Mouse (Mus musculus) megakaryocyte, embryonic 14.5 days (primary cell): ENCODE measurements around the gene Kcnh1. TPM values are rescaled to one million over a fixed set of nuclear protein-coding genes. Genes with fewer than 3 reads are reported as not detected.

Experiments used
- H3K27me3 ChIP-seq: replicated peaks from 2 replicates; pipeline ENCODE3; 2012; ENCODE audit warnings: inconsistent platforms
- H3K36me3 ChIP-seq: replicated peaks from 2 replicates; pipeline ENCODE3; 2012; ENCODE audit warnings: low read length, inconsistent platforms, mixed read lengths
- H3K4me1 ChIP-seq: 2 replicates; pipeline ENCODE4 v1.6.1; 2012; ENCODE audit warnings: inconsistent platforms
- H3K4me3 ChIP-seq: replicated peaks from 2 replicates; pipeline ENCODE3; 2012; ENCODE audit warnings: moderate library complexity, mild to moderate bottlenecking, inconsistent platforms
- H3K9me3 ChIP-seq: 2 replicates; pipeline ENCODE4 v1.6.1; 2012; ENCODE audit warnings: inconsistent platforms
- FLI1 ChIP-seq: IDR thresholded peaks from 2 replicates; pipeline ENCODE4 v1.6.1; 2012; ENCODE audit warnings: low read length, inconsistent platforms, mixed read lengths
- GATA1 ChIP-seq: IDR thresholded peaks from 3 replicates; pipeline ENCODE4 v1.6.1; 2012; ENCODE audit warnings: mixed read lengths, low read length, inconsistent platforms, borderline replicate concordance
- polyA plus RNA-seq: library from polyadenylated mRNA; stranded (reverse); fragments of >175 nt; gene quantifications from 2 replicates; pipeline ENCODE4 v1.2.3, GENCODE M21; 2012; ENCODE audit warnings: low replicate concordance; ENCODE audit not compliant: insufficient read depth

The Kcnh1 gene
- polyA plus RNA-seq, 1 experiment = not detected

DNA sequence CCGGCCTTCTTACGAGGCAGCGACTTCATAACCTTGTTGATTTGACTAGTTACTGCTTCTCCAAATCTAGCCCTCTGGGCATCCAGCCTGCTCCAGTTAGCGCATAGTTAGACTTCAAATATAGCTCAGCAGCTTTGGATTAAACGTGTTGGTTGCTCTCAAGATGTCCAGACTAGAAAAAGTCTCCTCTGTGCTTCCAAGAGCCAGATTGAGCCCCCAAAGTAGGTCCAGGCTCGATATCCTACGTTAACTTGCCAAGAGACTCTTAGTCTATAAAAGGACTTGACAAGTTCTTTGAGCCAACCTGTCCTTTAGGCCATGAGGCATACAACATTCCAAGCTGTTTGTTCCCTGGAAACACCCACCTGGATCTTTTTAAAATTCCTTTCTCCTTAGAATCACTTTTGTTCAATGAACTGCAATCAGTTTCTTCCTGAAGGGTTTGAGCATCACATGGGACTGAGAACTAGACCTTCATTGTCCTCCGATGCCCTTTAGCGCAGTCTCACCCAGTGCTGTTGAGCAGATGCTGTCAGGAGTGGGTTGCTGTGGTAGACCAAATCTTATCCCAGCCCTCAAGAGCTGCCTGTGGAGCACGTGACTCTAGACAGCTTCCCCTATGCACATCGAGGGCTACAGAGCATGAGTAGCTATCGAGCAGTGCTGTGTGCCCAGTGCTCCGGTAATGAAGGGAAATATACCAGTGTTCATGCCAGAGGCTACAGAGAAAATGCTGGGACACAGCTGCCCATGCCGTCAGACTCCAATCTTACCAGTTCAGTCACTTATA lies 231.0 kb downstream of the Kcnh1 start:
- TF ChIP-seq GATA1 (no peak), FLI1 (no peak)
- H3K36me3 ChIP-seq = no peaks in the 10 kb centered on the region
- H3K9me3 ChIP-seq = 0 out of 2 replicates have a peak, but pooled peaks cover 6% of the 10 kb centered on the region
- H3K4me1 ChIP-seq = no peaks in the 10 kb centered on the region
- peaks cover 7% of the 10 kb centered on the region for H3K27me3 ChIP-seq
- H3K4me3 ChIP-seq = no peak overlapping the region

DNA sequence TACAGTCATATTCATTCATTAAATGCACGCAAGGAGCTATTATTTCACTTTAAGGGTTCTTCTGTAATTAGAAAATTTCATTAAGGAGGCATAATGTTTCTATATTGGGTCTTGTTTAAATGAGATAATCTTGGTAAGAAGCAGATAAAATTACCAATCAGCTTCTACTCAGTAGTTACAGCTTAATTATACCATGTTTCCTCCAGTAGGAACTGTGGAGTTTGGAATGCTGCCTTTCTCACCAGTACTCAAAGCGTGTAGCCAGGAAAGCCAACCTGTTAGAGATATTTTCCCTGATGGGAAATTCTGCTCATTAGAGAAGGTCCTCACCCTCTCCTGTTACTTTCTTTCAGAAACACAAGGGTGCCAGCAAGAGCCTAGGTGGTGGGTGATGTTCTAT lies 240.8 kb downstream of the Kcnh1 start:
- Histone ChIP-seq H3K27me3 (peaks cover 2% of the 10 kb centered on the region), H3K4me3 (no peak overlapping the region), H3K9me3 (no peaks in the 10 kb centered on the region), H3K36me3 (no peaks in the 10 kb centered on the region), H3K4me1 (peaks cover 5% of the 10 kb centered on the region; the same call in 1 of the 2 replicates)
- TF ChIP-seq FLI1 (no peak), GATA1 (no peak)

- Histone ChIP-seq H3K27me3 (no peaks in the 10 kb centered on the region), H3K9me3 (no peaks in the 10 kb centered on the region), H3K4me3 (no peak overlapping the region), H3K36me3 (no peaks in the 10 kb centered on the region), H3K4me1 (no peaks in the 10 kb centered on the region)
- TF ChIP-seq FLI1 = no peak
- TF ChIP-seq GATA1 = no peak
Measured at GRCm38 (mm10) chr1:192435503-192435902, 244.9 kb downstream of the Kcnh1 start.

DNA sequence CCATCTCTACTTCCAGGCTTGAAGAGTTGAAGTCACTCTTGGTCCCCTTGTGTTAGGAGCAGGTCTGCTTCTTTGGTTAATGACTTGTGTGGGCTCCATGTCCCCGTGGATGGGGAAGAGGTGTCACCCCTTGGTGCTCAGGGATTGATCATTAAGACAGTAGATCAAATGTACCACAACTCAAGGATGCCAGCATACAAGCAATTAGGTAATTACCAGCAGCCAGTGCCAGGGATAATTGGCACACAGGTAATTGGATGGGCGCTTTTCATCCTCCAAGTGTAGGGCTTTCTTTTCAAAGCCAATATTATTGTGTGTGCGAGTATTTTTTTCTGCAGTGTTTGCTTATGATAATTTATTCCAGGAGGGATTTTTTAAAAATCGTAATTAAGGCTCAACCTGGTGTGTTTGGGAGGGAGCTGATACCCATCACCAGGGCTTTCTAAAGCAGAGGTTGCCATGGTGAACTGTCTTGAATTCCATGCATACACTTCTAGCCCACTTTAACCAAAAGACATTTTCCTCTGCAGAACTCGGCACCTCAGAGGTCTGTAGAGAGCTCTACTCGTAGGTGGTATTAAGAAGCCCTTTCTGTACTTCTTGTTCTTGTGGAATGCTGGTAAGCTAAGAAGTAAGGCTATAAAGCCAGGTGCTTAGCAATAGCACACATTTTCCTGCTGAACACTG lies 248.7 kb downstream of the Kcnh1 start:
- TF ChIP-seq GATA1 (no peak), FLI1 (no peak)
- Histone ChIP-seq H3K4me3 (no peak overlapping the region), H3K27me3 (peaks cover 2% of the 10 kb centered on the region)

DNA sequence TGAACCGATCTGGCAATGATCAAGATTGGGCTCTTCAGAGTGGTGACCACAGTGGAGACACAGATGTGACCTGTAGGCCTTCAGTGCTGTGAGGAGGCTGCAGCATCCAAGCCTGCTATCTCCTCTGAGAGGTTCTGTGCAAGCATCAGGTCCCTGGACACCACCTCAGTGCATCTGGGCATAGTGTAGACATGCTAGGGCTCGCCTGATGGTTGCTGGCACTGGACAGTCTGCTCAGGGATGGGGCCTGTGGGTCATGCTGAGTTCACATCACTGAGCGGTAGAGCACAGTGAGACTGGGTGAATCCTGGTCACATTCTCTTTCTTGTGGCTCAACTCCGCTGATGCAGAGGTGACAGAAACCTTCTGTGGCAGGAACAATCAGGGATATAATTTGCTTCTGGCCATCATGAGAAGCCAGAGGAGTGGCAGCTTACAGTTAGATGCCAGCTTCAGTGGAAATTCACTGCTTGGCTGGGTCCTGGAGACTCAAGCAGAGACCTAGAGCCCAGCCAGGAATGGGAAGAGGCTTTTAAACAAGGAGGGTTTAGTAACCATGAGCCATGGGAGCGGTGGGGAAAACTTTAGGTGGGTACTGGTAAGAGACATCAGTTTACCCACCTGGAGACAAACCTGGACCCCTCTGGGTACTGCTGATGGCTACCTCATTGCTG lies 252.3 kb downstream of the Kcnh1 start:
- Histone ChIP-seq H3K9me3 (no peaks in the 10 kb centered on the region), H3K4me1 (peaks cover 3% of the 10 kb centered on the region; the same call in 1 of the 2 replicates), H3K27me3 (peaks cover 5% of the 10 kb centered on the region), H3K36me3 (no peaks in the 10 kb centered on the region), H3K4me3 (peak overlapping the region; percentile 6)
- TF ChIP-seq GATA1 (no peak), FLI1 (no peak)

More for the DNA sequence above, 248.7 kb downstream of the Kcnh1 start:
- Histone ChIP-seq H3K4me1 (no peaks in the 10 kb centered on the region), H3K9me3 (no peaks in the 10 kb centered on the region), H3K36me3 (no peaks in the 10 kb centered on the region)

GRCm38 (mm10) chr1:192443998-192444657 lies 253.6 kb downstream of the Kcnh1 start:
- TF ChIP-seq FLI1 (no peak), GATA1 (no peak)
- no peak overlapping the region for H3K4me3 ChIP-seq
- H3K9me3 ChIP-seq = no peaks in the 10 kb centered on the region
- H3K27me3 ChIP-seq = peaks cover 7% of the 10 kb centered on the region
- H3K36me3 ChIP-seq = no peaks in the 10 kb centered on the region
- H3K4me1 ChIP-seq = peaks cover 3% of the 10 kb centered on the region; the same call in 1 of the 2 replicates

- Histone ChIP-seq H3K4me3 (no peak overlapping the region), H3K27me3 (peaks cover 7% of the 10 kb centered on the region), H3K9me3 (no peaks in the 10 kb centered on the region), H3K36me3 (no peaks in the 10 kb centered on the region), H3K4me1 (peaks cover 3% of the 10 kb centered on the region; the same call in 1 of the 2 replicates)
- TF ChIP-seq FLI1 (no peak), GATA1 (no peak)
Measured at GRCm38 (mm10) chr1:192444658-192445447, 254.3 kb downstream of the Kcnh1 start.

DNA sequence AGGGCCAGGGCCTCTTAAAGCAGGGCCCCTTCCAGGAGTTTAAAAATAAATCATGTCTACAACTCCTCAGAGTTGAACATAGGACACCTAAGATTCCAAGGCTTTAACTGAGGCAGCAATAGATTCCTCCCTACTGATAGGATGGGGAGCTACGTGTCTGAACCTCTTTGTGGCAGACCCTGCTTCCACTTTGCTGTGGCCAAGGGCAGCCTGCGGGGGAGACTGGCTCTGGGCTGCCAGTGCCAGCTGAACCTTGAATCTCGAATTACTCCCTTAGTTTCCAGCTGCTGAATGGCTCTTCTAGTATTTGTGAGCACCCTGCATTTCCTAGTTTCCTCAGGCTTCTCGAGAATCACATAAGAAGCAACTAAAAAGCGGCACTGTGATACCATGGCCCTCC lies 255.6 kb downstream of the Kcnh1 start:
- no peaks in the 10 kb centered on the region for H3K36me3 ChIP-seq
- no peak overlapping the region for H3K4me3 ChIP-seq
- TF ChIP-seq FLI1 (no peak), GATA1 (no peak)
- H3K4me1 ChIP-seq = peaks cover 3% of the 10 kb centered on the region; the same call in 1 of the 2 replicates
- no peaks in the 10 kb centered on the region for H3K9me3 ChIP-seq
- peaks cover 7% of the 10 kb centered on the region for H3K27me3 ChIP-seq

- H3K36me3 ChIP-seq = no peaks in the 10 kb centered on the region
- H3K4me3 ChIP-seq = no peak overlapping the region
- peaks cover 3% of the 10 kb centered on the region; the same call in 1 of the 2 replicates for H3K4me1 ChIP-seq
- TF ChIP-seq FLI1 (no peak), GATA1 (no peak)
- H3K9me3 ChIP-seq = no peaks in the 10 kb centered on the region
- peaks cover 7% of the 10 kb centered on the region for H3K27me3 ChIP-seq
Measured at GRCm38 (mm10) chr1:192447666-192448065, 257.1 kb downstream of the Kcnh1 start.
